Mouse (Mus musculus) adrenal gland, adult 2 months (tissue): ENCODE results near the gene Prkcb. TPM values are rescaled to one million over a fixed set of nuclear protein-coding genes. Genes with fewer than 3 reads are reported as not detected.
"Not testable (repeated sequence)": the region's sequence is repeated elsewhere in the genome, so short reads cannot be mapped to it uniquely, and the experiment has no call there.

Experiments
- DNase-seq: peaks from one replicate; pipeline ENCODE4 v3.0.0; 2021
- long read RNA-seq: library from polyadenylated mRNA; stranded (forward); transcript quantifications from one replicate; pipeline ENCODE4 v2.0.0, GENCODE M21; 2021
- polyA plus RNA-seq: library from polyadenylated mRNA; depleted of rRNA; stranded (reverse); fragments of >200 nt; gene quantifications from 2 replicates; pipeline ENCODE4 v1.2.3, GENCODE M21; 2012; rRNA removed
- total RNA-seq, 2 experiments: library from RNA; stranded (reverse); gene quantifications; 2 replicates each; pipeline ENCODE4 v1.2.3; 2021

Gene Prkcb
- total RNA-seq (10 to 100 TPM; 13.2 to 21.3 TPM), polyA plus RNA-seq (5.0 and 5.1 TPM in 2 replicates)
- long read RNA-seq, transcript Prkcb-202 (17 exons, 2,911 nt): major isoform, 9 of 12 reads
- long read RNA-seq, partial matches to known transcripts: 0 of 12 reads
- long read RNA-seq, other reads (novel, unspliced or antisense): 2 of 12 reads

DNA sequence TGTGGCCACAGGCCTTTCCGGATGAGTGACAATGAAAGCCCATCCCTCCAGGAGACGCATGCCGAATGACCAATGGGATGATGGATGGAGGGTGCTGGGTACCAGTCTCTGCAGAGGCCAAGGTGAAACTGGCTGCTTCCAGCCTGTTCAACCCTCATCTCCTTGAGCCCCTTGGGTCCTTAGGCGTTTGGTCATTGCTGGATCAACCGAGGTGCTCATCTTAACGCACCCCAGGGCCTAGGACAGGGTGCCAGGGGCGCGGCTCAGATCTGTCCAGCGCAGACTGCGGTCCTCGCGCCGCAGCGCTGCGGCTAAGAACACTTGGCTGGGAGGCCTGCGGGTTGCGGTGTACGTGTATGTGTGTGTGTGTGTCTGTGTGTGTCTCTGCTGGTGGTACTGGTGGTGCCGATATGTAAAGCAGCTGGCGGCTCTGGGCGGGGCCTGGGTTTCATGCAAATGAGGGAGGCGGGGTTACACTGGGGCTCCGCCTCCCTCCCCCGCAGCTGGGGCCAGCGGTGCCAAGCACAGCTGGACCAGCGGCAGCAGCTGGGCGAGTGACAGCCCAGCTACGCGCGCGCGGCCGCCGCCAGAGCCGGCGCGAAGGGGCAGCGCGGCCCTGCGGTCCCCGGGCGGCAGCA is at the start of gene Prkcb:
Prkcb (plus strand) TSS at position 147 of the 638 bp plus-strand sequence.
- DNase-seq: peak; percentile 66

DNA sequence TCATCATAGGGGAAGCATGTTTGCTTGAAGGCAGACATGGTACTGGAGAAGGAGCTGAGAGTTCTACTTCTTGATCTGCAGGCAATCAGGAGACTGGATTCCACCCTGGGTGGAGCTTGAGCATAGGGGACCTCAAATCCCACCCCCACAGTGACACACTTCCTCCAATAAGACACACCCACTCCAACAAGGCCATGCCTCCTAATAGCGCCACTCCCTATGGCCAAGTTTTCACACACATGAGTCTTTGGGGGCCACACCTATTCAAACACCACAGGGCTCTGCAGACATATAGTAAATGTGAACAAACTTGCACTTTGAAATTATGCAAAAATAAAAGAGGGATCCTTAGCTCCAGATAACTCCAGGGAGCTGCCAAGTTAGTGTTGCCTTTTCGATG is 49.6 kb upstream of the Prkcb start:
- DNase-seq: no peak

DNA sequence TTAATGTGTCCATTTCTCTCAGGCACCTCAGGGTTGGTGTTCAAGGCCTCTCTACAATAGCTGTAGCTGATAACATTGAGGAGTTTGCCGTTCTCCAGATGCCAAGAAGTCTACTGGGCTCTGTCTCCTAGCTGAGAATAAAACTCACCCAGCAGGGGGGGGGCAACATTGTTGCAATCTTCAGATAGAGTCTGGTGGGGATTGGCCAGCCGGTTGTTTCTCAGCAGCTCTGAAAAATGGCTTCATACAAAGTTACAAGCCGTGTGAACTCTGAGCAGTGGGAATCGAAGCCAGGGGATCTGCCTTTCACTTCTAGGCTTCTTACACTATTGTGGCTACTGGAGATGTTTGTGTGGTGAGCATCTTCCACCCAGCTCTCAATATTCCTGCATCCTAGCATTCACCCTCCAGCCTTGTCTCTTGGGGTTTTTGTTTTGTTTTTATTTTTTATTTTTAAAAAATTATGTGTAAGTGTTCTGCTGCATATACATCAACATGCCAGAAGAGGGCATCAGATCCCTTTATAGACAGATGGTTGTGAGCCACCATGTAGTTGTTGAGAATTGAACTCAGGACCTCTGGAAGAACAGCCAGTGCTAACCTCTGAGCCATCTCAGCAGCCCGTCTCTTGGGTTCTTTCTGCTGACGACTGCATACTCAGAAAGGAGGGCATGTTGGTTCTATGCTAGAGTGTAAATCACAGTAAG is 48.0 kb upstream of the Prkcb start:
- no peak for DNase-seq

- peak; percentile 6 for DNase-seq
These were observed 46.3 kb upstream of the Prkcb start for GRCm38 (mm10) chr7:122242260-122242659.

DNA sequence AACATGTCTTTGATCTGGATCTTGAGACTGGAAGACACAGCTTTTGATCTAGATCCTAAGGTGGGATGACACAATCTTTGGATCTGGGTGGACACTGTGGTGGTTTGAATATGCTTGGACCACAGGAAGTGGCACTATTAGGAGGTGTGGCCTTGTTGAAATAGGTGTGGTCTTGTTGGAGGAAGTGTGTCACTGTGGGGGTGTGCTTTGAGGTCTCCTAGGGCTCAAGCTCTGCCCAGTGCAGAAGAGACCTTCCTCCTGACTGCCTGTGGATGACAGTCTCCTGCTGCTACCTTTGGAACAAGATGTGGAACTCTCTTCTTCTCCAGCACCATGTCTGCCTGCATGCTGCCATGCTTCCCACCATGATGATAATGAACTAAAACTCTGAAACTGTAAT is 45.8 kb upstream of the Prkcb start:
- not testable (repeated sequence) for DNase-seq

DNA sequence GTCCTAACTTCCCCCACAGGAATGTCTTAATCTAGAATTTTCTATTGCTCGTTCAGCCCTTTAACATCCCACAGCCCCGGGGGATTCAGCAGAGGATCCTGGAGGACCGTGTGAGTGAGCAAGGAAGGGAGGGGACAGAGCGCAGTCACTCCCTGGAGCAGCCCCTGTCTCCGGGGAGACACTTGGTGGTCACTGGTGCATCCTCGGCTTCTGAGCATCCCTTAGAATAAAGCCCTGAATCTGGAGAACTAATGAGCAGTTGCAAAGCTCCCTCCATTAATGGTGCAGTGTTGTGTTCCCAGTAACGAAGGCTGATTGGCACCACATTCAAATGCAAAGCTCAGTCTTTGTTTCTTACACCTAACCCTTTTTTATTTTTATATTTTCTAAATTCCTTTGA is 44.4 kb upstream of the Prkcb start:
- no peak for DNase-seq

DNA sequence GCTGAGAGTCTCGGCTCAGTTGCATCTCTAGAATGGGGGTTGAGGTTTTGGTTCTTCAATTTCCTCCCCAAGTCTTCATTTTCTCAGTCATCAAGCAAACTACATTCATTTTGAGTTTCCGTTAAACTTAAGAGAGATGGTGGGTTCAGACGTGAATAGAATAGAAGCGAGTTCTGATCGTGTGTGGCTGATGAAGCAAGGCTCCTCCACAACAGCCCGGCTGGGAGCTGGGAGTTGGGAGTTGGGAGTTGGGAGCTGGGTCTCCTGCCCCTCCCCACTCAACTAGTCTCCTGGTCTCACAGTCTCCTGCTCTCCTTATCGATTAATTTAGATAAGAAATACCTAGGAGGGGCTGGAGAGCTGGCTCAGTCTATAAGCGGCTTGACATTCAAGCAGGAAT is 44.0 kb upstream of the Prkcb start:
- DNase-seq: no peak

- DNase-seq: no peak
These were observed 42.6 kb upstream of the Prkcb start for GRCm38 (mm10) chr7:122245976-122246375.

DNA sequence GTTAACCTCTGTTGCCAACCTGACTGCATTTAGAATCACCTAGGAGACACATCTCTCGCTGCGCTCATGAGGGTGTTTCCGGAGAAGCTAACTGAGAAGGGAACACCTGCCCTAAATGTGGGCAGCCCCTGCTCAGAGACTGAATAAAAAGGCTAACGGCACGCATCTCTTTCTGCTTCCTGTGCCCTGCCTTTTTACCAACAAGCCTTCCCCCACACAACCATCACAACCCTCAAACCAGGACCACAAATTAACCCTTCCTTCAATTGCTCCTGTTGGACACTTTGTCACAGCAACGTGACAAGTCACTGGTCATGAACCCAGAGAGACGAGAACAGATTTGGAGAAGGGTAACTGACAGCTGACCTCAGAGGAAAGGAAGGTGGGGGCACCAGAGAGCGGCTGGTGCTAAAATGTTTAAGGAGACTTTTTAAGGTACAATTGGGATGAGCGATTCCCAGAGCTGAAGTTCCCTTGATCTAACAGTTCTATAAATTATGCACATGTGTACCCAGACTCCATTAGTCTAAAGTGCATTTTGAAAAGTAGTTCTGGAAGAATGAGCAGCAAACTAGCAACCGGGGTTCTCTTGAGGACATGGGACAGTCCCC is 41.2 kb upstream of the Prkcb start:
- DNase-seq: no peak

DNA sequence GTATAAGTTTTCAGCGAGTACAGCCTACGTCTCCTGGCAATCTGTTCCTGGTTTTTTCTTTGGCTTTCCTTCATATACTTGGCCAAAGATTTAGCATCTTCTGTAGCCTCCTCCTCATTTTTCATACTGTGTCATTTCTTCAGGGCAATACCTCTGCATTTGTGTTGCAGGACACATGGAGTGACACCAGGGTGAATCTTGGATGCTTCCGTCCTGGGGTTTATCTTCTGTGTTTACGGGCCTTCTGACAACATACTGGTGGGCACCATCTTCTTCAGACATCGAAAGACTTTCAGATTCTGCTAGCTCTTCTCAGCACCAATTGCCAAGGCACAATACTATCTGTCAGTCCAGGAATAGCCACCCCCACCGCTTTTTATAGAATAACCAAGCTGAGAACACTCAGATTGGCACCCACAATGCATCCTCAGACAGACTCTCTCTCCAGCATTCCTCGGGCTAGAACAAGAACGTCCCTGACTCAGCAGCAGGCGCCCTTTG is 39.2 kb upstream of the Prkcb start:
- DNase-seq: no peak

DNA sequence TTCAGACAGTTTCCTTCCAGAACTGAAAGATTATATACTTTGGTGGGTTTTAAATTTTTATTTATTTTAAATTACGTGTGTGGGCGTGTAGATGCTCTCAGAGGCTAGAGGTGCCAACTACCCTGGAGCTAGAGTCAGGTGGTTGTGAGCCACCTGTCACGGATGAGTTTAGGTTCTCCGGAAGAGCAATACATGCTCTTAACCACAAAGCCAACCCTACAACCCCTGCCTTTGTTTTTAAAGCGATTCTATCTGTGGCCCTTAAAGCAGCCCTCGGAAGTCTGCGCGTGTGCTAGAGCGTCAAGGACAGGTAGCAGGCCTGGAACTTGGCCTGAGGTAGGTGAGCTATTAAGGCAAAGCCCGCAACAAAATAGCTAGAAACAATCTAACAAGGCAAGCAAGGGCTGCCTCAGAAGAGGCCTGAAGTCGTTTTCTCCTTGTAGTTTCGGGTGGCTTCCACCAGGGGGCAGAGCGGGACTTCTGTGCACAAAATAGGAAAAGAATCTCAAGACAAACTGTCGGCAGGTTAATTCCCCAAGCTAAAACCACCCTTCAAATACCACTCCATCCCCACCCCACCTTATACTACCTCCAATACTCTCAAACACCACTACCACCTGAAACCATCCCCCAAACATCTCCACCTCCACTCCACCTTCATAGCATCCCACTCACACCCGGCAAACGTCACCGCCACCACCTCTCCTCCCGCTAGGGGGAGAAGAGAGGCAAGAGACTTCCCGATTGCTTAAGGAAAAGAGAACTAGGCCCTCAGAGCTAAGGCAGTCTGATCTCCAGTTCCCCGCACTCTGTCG is 37.1 kb upstream of the Prkcb start:
- peak; percentile 75 for DNase-seq

- no peak for DNase-seq
These were observed 31.8 kb upstream of the Prkcb start for GRCm38 (mm10) chr7:122256722-122257121.

- DNase-seq: no peak
These were observed 30.0 kb upstream of the Prkcb start for GRCm38 (mm10) chr7:122258521-122258920.

DNA sequence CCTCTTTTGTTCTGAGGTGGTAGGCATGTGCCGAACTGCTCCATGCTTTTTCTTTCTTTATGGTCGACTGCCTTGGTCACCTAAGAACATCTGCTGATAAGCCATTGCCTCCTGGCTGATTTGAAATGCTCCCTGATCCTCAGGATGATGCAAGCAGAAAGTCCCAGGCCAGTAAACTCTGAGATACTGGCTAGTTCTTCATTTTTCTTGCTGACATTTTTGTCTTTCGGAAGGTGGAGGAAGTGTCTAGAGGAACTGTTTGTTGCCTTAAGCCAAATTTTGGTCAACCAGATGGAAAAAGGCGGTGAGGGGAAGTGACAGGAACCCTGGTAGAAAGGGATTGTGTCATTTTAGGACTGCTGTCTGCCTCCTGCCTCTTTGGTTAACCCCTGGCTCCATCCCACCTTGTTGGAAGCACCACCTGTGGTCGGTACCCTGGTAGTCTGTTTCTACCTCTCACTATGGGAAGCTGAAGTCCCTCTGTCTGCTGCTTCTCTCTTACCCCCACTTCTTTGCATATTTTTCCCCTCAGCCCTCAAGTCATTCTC is 28.4 kb upstream of the Prkcb start:
- DNase-seq: no peak

DNA sequence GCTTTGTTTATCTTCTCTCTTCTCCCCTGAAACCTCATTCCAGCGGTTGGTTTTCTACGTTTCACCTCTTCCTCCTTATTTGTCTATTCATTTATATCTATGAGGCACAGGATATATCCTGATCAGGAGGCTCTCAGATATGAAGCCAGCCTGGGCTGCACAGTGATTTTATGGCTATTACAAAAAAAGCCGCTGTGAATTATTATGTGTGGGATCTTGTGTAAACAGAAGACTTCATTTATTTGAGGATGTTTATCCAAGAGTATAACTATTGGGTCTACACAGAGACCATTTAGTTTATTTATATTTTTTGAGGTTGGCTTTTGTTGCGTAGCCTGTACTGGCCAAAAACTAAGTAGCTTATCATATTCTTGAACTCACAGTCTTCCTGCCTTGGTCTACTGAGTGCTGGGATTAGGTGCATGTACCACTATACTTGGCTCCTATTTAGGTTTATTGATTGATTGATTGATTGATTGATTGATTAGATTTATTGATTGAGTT is 19.5 kb upstream of the Prkcb start:
- DNase-seq: no peak

DNA sequence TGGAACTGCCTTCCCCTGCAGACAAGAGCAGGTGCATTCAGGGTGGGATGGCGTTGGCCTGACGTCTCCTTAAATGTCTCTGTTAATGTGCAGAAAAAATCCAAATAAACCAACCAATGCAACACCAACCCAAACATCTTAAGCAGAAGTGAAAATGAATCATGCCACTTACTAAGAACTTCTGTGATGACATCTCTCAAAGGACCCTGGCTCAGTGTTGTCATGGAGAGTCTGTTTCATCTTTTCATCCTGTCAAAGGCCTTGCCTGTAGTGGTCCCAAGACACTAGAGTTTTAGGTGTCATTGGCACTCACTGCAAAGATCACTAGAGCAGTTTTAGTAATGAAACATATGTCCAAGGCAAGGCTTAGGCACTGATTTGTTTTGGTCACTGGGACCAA is 16.2 kb upstream of the Prkcb start:
- no peak for DNase-seq

GRCm38 (mm10) chr7:122279580-122279979 is 9.0 kb upstream of the Prkcb start:
- DNase-seq: no peak

DNA sequence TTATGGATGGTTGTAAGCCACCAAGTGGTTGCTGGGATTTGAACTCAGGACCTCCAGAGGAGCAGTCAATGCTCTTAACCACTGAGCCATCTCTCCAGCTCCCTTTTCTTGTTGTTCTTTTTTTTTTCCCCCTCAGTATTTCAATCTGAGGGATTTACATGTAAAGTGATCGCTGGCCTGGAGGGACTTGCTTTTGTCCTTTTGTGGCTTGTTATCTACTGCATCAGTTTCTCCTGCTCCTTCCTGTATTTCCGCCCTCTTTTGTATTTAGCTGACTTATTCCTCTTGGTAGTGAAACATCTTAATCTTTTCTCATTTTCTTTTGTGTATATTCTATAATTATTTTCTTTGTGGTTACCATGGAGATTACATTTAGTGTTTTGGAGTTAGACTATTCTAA is 8.2 kb upstream of the Prkcb start:
- DNase-seq: no peak

- no peak for DNase-seq
These were observed 6.0 kb upstream of the Prkcb start for GRCm38 (mm10) chr7:122282584-122282983.

GRCm38 (mm10) chr7:122287217-122287616 is 1.3 kb upstream of the Prkcb start:
- no peak for DNase-seq
